Mouse (Mus musculus) embryo, embryonic 10 days (tissue): ENCODE measurements around the gene Glt1d1.
A peak's percentile ranks its signal among the peaks of the same experiment; 100 is the strongest.

Experiments used
- DNase-seq: peaks from one replicate; pipeline ENCODE4 v3.0.0-alpha.2; 2015; ENCODE audit warnings: low spot score

The Glt1d1 gene

DNA sequence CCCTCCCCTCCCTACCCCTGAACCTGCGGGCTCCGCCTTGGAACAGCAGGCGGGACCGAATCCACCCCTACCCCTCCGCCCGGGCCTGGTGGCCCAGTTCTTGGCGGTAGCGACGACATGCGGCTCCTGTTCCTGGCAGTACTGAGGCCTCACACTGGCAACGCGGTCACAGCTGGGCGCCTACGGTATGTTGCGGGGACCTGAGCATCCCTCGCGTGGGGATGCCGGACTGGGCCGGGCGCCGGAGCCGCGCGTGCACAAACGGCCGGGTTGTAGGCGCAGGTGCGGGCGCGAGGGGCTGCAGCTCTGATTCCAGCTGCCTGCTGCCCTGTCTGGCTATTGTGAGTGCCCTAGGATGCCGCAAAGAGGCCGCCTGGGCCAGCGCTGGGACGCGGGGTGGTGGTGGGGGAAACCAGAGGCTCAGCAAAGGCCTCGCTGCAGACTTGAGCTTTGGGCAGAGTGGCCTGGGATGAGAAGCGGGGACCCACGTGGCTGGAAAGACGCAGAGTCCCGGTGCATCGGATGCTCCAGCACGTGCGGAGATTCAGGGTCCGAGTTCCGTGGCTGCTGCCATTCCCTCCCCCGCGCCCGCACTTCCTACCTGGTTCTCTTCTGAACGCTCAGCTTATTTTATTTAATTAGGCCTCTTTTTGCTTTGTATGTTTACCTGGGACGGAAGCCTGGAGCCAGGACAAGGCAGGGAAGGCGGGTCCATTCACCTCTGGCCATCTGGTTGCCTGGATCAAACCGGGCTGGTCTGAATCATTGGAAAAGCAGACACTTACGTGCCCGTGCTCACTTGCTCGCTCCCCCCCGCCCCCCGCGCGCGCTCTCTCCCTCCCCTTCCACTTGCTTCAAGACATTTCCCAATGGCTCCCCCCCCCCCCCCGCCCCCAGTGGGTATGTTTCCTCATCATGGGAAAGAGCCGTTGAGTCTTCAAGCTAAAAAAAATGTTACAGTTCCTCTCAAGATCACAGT is at the start of gene Glt1d1, which contains the start of gene Slc15a4:
Gene Glt1d1, plus strand, starts transcription at position 96 of the 979 bp plus-strand sequence.
Gene Slc15a4, minus strand, starts transcription at position 731 of the 979 bp plus-strand sequence.
- peak; percentile 51 for DNase-seq

DNA sequence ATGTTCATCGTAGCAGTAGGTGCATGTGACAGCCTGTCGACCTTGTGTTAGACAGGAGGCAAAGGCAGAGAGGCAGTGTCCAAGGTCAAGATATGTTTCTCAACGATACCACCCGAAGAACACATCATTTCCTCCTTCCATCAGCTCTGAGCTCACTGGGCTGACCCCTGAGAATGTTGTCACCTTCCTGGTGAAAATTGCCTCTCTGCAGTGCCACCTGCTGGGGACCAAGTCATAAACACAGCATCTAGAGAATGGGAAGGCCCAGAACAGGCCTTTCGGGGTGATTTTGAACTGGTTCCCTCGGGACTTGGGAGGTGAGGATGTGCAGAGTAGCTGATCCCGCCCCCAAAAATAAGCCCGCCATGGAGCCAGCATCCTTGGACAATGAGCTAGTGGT is 48.4 kb upstream of the Glt1d1 start:
- DNase-seq: no peak

DNA sequence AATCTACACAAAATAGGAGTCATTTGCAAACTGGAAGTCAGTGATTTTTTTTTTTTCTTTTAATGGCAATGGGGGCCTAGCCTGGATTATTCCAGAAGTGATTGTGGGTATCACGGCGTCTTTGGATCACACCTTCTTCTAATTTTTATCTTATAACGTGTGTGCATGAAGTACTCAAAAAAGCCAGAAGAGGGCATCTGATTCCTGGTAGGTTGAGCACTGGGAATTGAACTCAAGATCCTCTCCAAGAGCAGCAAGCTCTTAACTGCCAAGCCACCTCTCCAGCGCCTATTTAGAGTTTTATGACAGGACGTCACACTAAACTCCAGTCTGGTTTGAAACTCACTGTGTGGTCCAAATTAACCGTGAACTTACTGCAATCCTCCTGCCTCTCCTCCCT is 44.2 kb upstream of the Glt1d1 start:
- no peak for DNase-seq

DNA sequence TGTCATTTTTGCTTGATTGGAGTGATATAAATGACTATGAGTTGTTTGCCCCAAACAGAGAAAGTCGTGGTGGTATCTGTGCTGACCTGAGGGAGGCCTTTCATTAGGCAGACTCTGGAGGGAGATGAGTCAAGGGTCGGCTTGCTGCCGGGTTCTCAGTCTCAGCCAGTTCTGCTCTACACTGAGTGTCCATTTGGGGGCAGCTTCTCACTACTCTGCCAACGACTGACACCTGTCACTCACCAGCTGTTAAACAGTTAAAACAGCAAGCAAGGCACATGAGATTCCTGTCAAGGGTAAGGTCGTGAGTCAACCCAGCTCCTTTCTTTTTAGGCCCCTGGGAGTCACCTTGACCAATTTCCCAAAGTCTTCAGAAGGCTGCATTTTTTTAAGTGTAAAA is 39.7 kb upstream of the Glt1d1 start:
- no peak for DNase-seq

DNA sequence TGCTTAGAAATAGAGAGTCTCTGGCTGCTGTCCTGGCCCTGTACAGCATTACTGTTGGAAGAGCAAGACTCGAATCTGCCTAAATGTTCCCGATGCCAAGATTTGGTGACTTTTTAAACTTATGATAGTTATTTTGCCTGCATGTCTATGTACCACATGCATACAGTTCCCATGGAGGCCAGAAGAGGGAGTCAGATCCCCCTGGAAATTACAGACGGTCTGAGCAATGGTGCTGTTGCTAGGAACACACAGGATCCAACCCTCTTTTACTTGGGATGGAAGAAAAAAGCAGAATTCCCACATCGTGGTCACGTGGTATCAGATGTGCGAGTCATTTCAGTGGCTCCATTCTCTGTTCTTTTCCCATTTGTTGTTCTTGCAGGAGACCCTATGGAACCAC is 39.2 kb upstream of the Glt1d1 start:
- DNase-seq: peak; percentile 17

DNA sequence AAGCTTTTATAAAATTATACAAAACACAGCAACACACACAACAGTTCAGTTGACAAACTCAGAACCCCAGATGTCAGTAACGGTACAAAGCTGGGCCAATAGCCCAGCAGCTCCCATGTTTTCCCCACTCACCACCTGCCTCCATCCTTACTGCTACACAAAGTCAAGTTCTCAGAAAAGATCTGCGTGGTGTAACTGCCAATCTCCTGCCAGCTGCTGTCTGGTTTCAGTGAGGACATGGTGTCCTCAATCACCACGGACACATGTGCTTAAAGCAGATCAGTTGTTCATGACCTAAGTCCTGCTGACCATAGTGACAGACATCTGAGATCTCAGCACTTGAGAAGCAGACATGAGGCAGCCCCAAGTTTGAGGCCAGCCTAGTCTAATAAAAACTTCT is 36.4 kb upstream of the Glt1d1 start:
- DNase-seq: no peak

DNA sequence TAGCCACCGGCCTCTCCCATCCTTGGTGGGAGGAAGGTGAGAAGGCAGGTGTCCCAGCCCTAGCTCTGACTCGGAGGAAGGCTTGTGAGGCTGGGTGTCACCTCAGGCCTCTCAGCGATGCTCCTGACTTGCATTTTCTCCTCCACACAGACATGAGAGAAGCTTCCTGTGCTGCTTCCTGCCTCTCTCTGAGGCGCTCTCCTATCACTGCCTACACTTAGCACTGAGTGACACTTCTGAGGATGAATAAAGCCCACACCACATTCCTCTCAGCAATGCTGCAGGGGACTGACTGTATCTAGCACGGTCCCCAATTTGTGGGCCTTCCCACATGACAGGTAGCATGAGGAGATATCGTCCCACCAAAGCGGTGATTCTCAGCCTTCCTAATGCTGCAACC is 35.2 kb upstream of the Glt1d1 start:
- no peak for DNase-seq

DNA sequence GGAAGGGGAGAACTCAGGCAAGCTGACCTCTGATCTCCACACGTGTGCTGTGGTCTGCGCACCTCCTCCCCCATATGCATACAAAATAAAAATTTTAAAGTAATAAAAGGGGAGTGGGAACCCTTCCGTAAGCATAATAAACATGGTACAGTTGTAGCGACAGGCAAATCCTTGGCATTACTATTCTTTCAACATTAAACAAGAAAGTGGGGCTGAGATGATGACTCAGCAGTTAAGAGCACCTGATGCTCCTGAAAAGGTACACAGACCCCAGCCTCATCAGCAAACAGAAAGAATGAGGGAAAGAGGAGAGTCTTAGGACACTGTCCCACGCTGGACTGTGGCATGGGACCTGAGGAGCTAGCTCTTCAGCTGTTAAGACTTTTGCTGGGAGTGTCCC is 29.1 kb upstream of the Glt1d1 start:
- DNase-seq: no peak

DNA sequence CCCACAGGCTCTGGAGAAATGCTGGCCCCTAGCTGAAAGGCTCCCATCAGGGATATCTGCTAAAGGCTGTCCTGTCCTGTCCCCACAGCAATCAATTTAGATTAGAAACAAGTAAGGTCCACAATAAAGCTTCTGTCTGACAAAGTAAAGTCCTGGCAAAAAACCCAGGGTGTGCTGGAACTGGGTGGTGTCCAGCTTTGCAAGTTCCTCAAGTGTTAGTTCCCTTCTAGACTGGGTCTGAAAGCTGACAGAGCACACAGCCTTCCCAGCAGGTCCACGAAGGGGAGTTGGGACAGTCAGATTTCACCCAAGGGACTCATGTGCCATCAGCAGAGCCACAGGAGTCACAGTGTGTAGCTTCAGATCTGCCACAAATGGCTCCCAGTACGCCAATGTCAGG is 24.6 kb upstream of the Glt1d1 start:
- no peak for DNase-seq

DNA sequence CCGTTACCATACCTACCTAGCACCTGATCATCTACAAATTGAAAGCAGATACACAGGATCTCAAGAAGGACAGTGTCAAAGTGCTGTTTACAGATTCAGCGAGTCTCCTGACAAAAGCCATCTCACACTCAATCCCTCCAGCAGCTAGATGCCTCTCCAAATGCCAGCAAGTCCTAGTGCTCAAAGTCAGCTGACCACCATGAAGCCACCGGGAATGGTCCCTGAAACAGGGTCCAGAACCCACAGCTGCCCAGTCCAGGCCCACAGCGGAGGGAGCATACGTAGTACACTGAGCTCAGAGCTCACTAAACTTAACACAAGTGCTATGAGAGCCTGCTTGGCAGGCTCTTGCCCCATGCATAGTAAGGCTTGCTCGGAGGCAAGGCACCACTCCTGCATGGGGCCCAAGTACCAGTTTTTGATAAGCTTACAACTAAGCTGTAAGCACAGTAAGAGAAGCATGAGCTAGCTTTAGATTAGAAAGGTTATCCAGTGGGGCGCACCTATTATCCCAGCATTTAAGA is 22.8 kb upstream of the Glt1d1 start:
- DNase-seq: no peak

DNA sequence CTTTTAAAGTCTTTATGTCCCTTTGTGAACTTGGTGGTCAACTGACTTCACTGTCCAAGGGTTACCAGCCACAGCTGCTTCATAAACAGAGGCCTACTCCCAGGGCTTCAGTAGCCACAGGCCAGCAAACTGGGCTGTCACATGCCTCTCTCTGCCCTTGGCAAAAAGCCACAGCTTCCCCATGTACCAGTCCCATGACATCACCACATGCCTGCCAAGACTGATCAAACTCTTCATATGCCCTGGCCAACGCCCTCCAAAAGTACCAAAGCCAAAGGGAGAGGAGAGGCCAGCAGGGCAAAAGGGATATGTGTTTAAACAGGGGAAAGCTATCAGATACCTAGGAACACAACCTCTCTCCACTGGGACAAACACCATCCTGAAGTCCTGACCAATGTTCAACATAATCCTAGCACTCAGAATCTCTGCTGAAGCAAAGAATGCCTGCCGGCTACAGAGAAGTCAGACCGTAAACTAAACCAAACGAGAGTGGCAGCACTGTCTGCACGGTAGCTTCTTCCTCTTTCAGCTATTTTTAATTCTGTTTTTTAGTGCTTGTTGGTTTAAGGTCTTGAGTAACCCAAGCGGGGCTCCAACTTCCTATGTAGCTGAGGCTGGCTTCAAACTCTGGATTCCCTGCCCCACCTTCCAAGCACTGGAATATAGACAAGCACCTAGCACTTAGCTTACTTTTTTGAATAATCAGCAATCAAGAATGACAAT is 21.1 kb upstream of the Glt1d1 start:
- DNase-seq: no peak

DNA sequence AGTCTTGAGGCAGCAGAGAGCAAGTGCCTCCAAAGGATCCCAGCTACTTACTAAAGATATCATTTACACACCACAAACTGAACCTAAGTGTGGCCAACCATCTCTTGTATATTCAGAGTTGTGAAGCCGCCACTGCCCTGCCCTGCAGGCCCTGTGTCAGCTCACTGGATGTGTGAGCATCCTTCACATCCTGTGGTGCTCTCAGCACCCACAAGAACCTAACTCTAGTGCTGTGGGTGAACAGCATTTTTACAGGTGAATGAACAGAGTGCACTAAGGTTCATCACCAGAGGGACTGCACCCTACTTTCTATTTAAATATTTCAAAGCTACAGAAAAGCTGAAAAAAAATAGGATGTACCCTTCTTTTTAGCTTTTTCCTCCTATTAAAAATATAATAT is 20.2 kb upstream of the Glt1d1 start:
- DNase-seq: no peak

DNA sequence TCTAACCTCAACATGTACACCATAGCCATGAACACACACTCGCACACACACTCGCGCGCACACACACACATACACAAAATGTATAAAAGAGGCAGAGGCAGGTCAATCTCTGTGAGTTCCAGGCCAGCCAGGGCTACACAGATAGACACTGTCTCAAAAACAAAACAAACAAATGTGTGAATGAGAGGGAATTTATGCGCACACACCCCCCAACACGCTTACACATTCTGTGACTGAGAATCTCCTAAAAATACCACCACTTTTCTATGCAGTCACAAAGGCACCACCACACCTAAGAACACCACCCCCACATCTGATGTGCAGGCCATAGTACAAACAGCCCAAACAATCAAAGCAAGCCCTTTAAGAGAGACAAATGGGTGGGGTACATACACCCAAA is 19.7 kb upstream of the Glt1d1 start:
- no peak for DNase-seq

DNA sequence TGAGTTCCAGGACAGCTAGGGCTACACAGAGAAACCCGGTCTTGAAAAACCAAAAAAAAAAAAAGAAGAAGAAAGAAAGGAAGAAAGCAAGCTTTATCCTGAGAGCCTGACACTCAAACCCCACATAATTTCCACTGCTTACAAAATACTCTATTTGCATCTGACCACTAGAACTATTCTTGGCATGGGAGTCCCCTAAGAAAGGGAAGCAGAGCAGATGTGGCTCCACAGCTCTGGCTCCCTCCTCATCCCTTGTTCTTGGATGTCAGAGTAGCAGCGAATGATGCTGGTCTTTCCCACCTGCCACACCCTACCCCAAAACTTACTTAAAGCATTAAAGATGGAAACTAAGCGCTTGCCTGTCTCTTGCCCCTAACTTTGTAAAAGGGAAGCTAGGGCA is 16.6 kb upstream of the Glt1d1 start:
- no peak for DNase-seq

DNA sequence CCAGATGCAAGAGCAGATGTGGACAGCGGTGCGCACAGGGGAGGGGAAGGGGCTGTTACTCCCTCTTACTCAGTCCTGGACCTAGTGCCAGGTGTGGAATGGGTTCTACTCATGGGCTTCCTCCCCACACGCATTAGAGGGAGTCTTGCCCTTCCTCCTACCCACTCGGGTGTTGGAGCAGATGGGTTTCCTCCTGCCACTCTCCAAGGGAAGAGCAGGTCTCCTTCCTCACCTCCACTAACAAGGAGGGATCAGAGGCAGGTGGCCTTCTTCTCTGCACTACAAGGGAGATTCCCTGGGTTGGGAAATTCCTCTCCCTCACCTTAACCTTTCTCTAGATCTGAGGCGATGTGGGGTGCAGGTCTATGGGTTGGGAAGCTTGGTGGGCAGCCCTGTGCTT is 15.9 kb upstream of the Glt1d1 start:
- DNase-seq: no peak

DNA sequence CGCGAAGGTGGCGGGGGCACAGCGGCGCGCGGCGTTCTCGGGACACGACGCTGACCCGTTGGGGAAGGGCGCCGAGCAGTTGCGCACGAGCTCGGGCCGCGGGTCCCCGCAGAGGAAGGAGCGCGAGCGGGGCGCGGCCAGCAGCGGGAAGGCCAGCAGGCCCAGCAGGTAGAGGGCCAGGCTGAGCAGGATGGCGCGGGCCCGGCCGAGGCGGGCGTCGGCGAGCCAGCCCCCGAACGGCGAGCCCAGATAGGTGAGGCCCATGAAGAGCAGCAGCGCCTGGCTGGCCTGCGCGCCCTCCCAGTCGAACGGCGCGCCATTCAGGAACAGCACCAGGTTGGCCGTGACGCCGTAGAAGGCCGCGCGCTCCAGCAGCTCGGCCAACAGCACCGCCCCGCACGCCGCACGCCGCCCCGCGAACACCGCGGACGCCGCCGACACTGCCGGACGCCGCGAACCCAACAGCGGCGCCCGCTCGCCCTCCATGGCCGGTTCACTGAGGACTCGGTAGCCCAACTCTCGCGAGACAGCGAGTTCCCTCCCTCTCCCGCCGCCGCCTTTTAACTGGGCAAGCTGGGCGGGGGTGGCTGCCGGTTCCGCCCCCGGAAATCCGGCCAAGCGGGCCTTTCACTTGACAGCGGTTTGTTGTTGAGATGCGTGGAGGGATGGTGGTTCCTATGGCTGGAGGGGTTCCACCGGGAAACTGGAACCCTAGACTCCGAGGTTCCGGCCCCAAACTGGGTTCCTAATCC is 15.0 kb upstream of the Glt1d1 start:
- peak; percentile 97 for DNase-seq

DNA sequence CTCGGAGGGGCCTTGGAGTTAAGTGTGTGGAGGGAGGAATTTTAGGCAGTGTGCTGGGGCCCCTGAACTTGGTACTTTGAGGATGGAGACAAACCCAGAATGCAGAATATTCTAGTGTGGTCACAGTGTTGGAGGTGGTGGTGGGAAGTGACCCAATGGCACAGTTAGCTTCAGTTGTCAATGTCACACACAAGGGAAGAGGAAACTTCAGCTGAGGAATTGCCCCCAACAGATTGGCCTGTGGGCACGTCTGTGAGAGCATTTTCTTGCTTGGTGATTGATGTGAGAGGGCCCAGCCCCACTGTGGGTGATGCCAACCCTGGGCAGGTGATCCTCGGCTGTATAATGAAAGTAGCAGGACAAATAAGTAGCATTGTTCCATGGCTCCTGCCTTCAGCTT is 13.2 kb upstream of the Glt1d1 start:
- DNase-seq: no peak

DNA sequence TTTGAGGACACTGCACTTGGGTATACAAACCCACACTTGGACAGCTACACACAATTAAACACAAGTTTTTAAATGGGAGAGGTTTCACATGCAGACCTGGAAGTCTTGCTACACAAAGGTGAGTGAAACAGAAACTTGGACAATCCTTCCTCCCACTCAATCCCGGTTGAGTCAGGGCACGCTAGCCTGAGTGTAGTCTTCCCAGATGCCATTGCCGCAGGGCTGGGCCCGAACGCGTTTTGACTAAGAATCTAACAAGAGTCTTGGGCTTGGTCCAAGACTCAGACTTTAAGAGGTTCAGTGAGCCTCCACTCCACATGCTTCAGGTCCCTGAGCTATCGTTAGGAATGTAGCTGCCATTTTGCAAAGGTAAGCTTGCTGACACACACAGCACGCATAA is 11.7 kb upstream of the Glt1d1 start:
- no peak for DNase-seq

DNA sequence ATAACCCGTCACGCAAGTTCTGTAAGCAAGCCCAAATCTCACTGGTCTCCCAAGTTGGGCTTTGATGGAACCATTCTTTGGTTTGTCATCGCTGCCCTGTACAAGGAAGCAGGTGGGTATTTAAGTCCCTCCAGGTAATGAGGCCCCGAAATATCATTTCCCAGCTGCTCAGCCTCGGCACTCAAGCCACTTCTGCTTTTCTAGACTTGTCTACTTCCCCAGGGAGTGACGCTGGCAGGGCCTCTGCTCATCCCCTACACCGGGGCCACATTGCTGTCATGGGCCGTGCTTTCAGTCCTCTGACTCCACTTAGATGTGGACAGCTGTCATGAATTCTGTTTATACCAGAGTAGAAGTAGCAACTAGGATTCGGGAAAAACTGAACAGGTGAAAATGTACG is 11.0 kb upstream of the Glt1d1 start:
- no peak for DNase-seq

DNA sequence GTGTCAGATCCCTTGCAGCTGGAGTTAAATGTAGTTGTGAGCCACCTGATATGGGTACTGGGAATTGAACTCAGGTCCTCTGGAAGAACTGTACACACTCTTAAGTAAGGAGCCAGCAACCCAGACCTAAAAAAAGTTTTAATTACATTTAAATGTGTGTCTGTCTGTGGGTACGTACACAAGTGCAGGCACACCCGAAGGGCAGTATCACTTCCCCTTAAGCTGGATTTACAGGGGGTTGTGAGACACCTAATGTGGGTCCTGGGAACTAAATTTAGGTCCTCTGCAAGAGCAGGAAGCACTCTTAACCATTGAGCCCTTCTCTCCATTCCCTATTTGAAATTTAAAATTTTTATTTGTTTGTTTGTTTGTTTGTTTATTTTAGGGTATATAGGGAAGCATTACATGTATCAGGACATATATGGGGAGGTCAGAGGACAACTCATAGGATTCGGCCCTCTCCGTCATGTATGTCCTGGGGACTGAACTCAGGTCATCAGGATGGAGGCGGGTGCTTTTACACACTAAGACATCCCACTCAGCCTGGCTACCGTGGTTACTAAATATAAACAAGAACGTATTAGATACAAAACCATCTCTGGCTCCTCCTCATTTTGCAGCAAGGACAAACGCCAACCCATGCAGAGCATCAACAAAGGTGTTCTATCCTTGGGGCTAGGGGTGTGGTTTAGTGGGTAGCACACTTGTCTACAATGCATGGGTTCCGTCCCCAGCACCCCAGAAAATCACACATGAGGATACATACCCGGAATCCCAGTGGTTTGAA is 7.4 kb upstream of the Glt1d1 start:
- DNase-seq: no peak

DNA sequence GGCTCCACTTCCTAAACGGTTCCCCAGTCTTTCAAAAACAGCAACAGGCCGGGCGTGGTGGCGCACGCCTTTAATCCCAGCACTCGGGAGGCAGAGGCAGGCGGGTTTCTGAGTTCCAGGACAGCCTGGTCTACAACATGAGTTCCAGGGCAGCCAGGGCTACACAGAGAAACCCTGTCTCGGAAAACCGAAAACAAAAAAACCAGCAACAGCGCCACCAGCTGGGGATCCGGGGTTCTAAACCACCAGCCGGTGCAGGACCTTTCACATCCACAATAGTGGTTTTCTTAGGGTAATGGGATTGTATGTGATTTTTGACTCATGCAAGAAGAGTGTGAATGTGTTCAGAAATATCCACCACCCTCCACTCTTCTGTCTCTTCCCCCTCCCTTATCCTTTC is 4.8 kb upstream of the Glt1d1 start:
- no peak for DNase-seq
